Mouse (Mus musculus): ENCODE results near the gene Bcl2l13.
"Not testable (repeated sequence)": the region's sequence is repeated elsewhere in the genome, so short reads cannot be mapped to it uniquely, and the experiment has no call there.

Bcl2l13 gene

DNA sequence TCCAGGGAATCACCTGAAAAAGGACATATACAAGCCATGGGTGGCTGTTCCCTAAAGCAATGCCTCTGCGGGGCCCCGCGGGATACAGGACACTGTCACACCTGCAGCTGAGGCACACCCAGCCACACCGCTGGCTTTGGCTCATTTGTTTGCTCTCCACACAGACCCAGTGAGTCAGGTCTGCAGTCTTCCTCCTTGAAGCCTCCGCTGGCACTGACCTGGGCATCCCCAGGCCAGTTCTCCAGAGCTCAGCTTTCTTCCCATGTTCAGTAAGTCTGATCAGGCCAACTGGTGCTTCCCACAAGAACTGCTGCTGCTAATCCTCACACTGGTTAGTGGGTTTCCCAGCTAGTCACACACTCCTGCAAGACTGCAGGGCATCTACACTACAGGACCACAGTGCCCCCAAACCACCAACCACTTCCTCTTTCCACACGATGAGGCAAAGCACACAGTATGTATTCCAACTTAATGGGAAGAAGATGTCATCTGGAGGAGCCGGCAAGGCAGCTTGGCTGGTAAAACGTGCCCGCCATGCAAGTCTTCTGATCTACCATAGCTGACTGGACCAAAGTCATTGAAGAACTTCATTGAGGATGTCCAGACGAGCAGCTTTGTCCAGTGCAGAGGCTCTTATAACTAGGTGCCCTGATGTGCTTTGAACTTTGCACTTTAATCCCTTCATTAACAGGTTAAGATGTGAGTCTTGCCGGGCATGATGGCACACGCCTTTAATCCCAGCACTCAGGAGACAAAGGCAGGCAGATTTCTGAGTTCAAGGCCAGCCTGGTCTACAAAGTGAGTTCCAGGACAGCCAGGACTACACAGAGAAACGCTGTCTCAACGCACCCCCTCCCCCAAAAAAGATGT, 66.0 kb downstream of the Bcl2l13 start:
- no peak for DNase-seq

DNA sequence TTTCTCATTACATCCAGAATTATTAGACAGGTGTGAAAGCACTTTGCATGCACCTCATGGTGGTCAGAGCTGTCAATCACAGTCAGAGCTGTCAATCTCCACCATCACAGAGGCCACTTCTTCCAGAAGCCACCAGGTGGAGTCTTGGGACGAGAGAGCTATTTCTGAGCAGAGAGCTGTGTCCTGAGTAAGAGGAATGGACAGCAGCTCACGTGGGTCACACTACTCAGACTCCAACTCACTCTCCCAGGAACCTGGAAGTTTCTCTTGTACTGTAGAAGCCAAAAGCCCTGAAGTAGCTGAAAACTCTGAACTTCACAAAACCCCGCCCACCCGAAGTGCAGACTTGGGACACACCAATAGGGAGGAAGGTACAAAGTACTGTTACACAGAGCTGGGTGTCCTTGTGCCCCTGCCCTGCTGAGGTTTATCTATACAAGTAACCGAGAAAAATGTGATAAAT, 67.5 kb downstream of the Bcl2l13 start:
- no peak for DNase-seq

DNA sequence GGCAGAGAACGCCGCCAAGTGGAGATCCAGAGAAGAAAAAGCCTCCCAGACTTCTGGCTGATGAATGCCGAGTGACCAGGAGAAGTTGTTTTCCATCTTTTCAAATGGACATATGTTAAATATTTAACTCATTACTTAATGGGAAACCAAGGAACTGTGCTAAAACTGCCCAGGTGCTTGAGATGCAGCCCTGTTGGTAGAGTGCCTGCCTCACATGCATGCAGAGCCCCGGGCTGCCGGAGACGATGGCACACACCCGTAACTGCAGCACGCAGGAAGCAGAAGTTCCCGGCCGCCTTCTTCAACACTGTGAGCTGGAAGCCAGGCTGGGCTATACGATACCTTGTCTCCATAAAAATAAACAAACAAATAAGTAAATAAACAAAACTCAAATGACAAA, 67.9 kb downstream of the Bcl2l13 start:
- DNase-seq, result no peak

DNA sequence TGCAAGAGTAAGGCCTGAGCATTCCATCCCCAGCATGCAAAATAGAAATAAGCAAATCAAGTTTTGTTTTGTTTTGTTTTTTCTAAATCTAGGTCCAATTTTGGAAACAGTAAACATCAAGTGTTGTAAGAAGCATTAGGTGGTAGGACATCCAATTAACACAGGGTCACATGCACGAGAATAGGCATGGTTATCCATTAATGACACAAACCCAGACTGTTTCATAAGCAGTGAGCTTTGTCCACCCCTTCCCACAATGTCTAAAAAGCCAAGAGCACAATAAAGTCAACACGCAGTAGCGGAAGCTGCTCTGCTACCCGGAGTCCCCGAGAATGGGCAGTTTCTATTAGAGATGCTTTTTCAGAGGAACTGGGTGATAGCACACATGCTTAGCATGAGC, 69.1 kb downstream of the Bcl2l13 start:
- DNase-seq, result no peak

DNA sequence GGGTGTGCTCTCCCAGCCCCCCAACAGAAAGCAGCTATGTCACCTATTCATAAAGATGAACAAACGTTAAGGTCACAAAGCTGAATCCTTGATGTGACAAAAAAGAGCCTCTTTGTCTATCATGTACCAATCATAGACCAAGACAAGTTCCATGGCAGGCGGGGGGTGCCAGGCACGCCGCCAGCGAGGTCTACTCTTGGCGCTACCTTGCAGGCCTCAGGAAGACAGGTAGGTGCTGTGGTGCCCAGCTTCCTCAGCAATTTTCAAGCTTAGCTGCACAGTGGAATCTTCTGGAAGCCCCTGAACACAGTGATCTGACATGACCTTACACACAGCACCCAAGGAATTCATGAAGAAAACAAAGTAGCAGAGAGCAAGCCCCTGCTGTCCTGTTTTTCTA, 70.5 kb downstream of the Bcl2l13 start:
- DNase-seq, result no peak

DNA sequence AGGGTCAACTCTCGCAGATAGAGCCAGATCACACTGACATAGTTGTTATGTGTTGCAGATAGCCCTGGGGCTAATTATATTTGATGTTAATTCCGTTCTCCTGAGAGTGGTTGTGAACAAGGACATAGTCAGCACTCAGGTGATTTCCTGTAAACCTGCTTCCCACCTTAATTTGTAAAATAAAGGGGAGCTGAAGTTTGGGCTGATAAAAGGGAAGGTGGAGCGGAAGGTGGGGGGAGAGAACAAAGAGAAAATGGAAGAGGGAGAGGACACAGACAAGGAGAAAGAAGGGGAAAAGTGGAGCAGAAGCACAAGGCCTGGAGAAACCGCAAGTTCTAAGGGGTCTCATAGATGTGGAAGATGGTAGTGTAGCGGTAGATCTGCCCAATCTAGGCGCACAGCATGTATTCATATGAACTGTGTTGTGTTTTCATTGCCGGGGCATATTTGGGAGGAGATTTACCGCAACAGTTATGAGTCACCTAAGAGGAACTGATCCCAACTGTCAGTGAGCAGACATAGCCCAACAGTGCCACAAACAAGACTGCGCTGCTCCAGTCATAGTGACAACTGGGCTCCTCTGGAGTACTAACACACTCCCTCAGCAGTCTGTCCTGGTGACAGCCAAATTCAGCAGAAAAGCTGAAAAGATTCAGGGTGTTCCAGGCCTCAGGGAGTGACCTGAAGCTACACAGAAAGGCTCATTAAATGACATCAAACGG, 72.0 kb downstream of the Bcl2l13 start:
- not testable (repeated sequence) for DNase-seq

DNA sequence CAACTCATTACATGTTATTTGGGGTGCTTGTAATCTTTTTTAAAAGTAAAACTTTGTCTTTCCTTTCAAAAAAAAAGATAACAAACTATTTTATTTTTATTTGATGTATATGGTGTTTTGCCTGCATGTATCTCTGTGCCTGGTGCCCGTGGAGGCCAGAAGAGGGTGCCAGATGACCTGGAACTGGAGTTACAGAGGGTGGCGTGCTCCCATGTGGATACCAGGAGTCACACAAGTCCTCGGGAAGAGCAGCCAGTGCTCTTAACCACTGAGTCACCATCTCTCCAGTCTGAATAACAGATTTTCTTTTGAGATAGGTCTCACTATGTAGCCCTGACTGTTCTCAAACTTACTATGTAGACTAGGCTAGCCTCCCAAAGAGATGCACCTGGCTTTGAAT, 73.5 kb downstream of the Bcl2l13 start:
- no peak for DNase-seq

DNA sequence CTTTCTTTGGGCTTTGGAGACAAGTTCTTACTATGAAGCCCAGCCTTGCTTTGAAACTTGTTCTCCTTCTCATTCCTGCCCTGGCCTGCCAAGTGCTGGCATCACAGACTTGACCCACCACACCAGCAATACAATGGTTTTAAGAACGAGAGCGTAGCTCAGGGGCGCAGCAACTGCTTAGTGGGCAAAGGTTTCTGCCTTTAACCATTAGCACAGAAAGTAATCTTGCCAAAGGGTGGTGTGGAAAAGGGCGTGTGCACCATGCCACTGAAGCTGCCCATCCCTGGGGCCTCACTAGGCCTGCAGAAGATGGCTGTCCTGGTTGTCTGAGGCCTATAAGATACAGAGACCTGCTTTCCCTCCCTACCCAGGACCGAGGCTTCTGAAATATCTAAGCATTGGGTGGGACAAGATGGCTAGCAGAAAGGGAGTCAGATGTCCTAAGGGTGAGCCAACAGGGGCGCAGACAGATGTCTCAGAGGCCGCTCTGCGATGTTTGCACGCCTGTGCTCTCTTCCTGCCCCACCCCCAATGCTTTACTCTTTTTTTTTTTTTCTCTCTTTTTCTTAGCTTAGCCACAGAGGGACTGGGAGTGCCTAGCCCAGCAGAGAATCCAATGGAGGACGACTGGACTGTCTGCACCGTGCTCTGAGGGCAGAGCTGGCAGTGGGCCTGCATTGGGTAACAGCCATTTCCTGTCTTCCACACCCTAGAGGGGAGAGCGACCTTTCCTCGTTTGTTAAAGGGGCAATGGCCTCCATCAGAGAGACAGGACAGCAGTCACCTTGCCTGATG, 75.4 kb downstream of the Bcl2l13 start:
- no peak for DNase-seq

DNA sequence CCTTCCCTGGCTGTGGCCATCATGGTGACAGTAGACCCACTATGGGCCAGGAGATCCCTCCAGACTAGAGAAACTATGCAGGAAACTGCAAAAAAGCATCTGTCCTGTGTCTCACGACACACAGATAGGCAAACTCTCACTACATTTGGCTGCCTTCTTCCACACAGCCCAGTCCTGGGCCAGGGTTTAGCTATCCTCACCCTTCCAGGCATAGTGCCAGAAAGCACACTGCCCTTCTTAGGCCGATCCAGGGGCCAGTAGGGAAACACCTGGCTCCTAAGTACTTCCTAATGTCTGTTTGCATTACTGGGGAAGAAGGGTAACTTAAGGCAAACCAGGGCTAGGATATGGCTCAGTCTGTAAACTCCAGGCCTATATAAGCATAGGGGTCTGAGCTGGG, 76.9 kb downstream of the Bcl2l13 start:
- DNase-seq, result no peak

DNA sequence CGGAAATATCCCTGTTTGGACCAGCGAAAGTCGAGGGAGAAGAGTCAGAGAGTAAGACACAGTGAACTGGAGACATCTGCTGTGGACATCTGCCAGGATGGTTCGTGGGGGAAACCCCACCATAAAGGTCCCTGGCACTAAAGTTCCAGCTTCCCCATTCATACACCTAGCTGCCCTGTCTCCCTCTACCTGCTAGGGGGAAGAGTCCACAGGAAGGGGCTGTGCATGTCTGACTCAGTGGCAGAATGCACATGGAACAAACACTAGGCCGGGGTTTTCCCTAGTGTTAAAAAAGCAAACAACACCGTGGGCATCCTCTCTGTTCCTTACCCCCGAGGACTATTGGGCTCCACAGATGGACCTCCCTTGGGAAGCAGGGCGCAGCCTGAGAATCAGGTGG, 77.8 kb downstream of the Bcl2l13 start:
- no peak for DNase-seq

DNA sequence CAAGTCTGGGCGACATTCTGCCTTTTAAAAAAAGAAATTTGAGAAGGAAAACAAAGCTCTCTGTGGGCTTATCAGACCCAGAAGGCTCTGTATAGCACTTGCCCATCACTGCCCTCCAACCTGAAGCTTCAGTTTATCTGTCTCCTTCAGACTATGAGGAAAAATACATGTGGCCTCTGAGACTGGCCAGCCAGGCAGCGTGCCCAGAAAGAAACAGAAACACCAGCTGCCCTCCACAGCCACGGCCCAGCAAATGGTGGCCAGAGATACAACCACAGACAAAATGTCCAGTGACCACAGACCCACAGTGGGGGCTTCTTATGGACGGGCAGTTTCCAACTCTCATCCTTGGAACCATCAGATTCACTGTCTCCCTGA, 78.5 kb downstream of the Bcl2l13 start:
- DNase-seq, result no peak

DNA sequence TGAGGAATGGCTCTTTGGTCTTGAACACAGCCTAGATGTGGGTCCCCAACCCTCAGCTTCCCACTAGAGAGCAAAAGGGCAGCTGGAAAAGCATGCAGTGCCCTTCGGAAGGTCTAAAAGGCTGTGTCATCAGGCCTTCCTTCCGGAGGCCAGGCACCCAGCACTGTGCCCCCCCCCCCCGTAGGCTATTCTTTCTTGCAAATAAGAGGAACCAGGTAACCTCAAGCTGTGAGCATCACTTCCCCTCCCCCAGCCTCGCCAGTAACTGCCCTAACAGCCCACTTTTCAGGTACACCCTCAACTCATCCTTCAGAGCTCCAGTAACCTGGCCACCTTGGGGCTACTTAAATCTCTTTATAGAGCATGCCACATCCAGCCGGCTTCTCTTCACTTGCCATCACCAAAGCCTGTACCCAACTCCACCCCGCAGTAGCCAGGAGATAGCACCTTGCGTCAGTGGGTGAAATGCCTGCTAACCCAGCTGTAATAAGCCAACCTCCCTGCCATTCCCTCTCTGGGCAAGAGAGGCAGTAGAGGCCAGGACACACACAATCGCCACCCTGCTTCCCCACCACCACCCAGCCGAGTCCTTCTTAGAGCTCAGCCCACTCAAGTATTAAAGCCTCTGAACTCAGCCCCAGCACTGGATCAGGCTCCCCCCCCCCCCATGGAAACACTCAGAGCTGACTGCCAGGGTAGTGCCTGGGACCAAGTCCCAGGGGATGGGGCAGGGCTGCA, 79.1 kb downstream of the Bcl2l13 start:
- no peak for DNase-seq

DNA sequence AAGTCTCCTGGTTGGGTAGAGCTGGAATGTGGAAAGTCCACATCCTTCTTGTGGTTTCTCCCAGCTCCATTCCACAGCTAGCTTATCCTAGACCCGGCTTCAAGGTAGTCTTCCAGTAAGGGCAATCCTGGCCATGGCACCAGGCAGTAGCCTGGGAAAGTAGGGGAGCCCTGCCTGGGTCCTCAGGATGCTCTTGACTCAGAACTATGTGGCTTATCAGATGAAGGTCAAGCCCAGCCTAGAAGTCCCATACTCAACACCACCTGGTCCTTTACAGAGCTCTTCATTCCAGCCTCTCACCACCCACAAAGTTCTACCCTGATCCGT, 79.6 kb downstream of the Bcl2l13 start:
- DNase-seq, result no peak

DNA sequence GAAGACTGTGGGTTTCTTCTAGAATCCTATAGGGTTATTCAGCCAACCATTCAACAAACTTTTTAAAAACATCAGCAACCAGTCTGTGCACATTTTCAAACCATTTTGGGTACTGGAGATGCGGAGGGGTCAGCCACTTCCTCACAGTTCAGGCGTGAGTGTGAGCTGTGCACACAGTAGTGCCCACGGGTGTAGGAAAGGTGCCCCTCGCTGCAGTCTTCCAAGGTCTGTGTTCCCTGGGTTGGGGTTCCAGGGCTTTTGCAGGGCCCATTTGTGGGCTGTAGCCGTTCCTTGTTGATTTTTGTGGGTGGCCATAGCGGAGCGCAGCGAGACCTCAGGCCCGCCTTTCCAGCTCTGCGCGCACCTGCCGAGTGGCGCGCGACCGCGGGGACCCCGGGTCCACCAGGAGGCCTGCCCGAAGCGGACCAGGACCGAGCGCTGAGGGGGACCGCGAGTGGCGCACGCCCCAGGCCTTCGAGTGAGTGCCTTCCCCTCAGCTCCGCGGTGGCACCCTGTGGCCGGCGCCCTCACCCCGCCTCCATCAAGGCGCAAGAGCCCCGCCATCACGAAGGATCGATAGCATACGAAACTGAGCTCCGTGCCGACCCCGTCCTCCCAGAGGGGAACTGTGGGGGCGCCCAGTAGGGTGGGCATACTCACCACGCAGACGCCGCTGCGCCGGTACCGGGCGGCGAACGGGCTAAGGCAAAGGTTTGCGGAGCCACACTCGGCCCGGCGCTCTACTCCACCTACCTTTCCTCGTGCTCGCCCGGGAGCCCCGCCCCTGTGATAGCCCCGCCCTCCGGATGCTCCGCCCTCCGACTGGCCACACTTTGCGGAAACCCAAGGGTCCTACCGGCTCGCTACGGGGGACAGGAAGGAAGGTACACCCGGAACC, 80.3 kb downstream of the Bcl2l13 start, which contains the start of gene Bid:
TSS of gene Bid (minus strand) at position 780 of the 898 bp plus-strand sequence.
- DNase-seq, result peak; percentile 81

DNA sequence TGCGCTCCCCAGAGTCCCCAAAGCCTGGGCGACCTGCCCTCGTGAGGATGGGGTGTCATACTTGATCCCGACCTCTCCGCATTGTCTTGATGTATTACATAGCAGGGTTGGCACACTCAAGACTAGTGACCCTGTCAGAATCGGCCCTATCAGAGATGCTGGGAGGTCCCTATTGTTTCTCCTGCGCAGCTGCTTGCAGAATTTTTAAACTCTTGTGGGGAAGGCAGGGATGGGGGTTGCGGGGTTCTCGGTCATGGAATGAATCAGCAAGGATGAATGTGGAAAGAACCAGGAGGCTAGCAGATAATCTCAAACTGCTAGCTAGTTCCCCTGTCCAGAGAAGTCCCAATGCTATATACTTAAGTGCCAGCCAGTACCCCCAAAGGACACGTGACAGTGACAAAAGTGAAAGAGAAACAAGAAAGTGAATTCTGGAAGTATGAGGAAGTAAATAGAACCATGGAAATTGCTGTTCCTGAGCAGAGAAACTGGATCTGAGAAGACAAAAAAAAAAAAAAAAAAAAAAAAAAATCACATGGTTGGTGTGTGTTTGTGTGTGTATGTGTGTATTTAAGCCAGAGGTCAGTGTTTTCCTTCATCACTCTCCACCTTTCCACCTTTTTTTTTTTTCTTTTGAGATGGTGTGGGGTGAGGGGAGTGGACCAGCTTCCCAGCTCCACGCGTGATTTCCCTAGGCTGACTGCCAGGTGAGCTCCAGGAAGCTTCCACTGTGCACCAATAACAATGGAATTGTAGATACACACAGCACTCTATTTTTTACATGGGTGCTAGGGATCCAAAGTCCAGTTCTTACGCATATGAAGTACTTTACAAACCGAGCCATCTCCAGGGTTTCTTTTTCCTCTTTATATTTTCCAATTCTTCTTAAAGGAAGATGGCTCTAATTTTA, 81.2 kb downstream of the Bcl2l13 start:
- DNase-seq, result not testable (repeated sequence)

DNA sequence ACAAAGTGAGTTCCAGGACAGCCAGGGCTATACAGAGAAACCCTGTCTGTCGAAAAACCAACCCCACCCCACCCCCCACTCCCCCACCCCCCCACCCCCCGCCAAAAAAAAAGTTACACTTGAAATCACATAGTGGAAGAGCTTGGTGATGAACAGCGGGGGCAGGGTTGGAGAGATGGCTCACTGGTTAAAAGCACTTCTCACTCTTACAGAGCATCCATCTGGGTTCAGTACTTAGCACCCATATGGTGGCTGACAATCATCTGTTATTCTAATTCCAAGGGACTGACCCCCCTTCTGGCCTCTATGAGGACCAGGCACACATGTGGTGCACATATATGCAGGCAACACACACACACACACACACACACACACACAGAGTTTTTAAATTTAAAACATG, 82.0 kb downstream of the Bcl2l13 start:
- no peak for DNase-seq

DNA sequence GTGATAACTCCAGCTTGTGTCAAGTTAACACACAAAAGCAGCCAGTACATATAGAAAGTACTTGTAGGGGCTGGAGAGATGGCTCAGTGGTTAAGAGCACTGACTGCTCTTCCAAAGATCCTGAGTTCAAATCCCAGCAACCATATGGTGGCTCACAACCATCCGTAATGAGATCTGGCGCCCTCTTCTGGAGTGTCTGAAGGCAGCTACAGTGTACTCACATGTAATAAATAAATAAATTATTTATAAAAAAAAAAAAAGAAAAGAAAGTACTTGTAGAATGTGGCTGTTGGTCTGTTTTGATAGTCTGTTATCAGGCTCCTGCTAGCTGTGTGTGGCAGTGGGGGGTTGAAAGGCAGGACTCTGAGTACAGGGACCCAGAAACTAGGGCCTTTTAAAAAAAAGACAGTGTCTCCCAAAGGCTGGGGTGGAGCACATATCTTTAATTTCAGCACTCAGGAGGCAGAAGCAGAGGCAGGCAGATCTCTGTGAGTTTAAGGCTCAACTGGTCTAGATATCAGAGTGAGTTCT, 88.8 kb downstream of the Bcl2l13 start:
- not testable (repeated sequence) for DNase-seq

DNA sequence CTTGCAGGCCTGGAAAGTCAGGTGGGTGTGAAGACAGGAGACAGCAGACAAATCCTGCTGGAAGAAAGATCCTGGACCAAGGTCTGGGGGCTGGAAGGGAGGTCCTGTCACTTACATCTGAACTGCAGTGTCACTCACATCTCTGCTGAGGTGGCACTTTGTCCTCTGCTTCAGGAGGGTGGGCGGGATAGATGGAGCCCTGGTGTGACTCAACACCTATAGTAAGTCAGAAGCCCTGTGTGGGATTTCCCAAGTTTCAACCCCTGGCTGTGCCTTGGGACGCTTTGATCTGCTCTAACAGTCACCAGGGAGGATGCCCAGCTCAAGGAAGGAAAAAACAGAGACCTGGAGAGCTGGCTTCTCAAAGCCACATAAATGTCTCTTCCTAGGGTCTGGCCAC, 90.9 kb downstream of the Bcl2l13 start:
- no peak for DNase-seq

DNA sequence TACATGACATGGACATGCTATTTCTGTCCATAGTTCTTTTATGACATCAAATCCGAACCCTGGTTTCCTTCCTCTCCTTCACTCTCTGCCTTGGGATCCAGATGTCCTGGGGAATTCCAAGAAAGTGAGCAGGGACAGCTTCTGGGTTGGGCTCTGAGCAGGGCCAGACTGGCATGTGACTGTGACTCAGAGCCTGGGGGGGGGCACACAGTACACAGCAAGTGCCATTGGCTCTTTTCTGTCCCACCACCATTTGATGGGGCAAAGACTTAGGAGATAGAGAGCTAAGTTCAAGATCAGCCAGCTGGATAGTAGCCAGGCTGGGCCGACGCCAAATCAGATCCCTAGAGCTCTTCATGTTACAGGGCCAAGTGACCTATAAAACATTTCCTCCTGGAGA, 91.8 kb downstream of the Bcl2l13 start:
- no peak for DNase-seq

DNA sequence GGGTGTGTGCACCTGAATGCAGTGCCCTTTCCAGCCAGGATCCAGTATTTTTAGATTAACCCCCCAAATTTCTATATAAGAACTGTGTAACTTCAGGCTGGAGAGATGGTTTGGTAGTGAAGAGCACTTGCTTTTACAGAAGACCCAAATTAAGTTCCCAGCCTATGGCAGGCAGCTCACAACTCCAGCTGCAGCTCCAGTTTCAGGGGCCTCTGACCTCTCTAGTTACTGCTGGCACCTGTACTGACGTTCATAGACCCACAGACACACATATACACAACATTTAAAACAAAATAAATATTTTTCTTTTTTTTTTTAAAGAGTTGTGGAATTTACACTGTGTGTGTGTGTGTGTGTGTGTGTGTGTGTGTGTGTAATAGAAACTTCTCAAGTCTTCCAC, 93.4 kb downstream of the Bcl2l13 start:
- no peak for DNase-seq

Data from right cerebral cortex, postnatal 25 days (tissue).